Mouse (Mus musculus) ovary, postnatal 36 days (tissue): ENCODE results near the gene Ang.

Experiments
- DNase-seq: peaks from one replicate; pipeline ENCODE4 v3.0.0; 2022; ENCODE audit warnings: low spot score, mixed read lengths

Ang gene

DNA sequence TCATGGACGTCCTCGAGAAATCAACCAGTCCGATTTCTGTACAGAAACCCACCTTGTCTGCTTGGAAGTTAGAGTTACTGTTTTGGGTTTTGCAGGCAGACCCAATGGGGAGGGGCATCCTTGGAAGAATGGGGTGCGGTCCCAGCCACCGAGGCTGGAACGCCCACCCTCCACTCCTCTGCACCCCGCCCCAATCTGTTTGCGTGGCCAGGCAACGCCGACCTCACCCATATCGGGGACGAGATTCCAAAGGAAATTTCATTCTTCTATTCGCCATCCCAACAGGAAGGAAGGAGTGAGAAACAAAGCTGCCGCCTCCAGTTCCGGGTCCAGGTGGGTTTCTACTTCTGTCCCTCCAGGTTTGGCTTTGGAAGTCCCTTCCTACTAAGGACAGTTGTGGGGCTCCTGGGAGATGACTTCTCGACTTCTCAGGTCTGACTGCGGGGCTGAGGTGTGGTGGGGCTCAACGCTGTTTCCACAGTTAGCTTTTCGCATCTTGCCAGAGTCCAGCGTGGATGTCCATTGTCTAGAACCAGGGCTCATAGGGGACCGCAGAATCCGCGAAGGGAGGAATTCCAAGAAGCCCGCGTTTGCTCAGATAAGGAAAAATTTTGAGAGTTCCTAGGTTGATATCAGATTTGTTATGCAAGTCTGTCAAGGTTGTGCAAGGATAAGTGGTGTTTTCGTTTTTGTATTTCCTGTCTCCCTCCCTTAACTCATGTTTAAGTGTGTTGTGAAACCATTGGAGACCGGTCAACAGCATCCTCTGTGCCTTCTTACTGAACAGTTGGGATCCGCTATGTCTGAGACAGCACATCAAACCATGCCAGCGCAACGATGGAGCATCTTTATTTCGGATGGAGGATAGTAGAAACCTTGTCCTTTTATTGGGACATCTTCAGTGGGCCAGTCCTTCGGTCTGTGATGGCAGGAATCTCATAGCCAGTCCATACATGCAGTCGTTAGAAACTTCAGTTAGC lies at the start of gene Ang, which contains the start of gene Rnase4:
Ang (plus strand) TSS at position 230 of the 980 bp plus-strand sequence.
Rnase4 (plus strand) TSS at position 157 of the 980 bp plus-strand sequence.
- DNase-seq: peak; percentile 56

DNA sequence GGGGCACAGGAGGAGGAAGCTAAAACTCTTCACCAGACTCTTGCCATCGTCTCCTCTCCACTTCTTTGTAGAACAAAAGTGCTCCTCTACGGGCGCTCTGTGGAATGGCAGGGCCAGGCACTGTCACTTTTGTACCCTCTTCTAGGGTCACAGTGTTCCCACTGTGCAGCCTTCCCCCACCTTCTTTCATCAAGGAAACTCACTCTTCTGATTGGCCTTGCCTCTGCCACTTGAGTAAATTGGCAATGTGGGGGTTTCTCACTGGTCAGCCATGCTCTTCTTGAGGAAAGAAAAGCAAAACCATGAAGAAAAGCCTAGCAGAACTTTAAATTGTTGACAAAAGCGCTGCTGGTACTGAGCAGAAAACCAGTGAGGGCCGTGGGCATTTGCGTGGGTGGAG lies 49.2 kb upstream of the Ang start, which contains the start of gene Rnase9:
Rnase9 (minus strand) TSS at position 101 of the 400 bp plus-strand sequence.
- DNase-seq: no peak

DNA sequence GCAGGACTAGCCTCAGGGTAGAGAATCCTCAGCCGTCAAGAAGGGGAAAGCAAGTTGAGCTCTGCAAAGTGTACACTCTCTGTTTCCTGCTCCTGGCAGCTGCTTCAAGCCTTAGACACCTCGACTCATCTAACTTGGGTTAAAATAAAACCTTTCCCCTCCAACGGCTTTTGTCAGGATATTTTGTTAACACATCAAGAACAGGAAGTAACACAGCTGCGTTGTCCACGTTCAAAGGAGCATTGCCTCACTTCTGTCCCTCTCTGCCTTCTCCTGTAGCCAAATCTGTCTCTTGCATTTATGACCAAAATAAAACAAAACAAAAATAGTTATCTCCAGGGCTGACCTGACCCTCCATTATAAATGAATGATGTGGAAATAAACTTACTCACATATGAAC lies 43.1 kb upstream of the Ang start:
- no peak for DNase-seq

DNA sequence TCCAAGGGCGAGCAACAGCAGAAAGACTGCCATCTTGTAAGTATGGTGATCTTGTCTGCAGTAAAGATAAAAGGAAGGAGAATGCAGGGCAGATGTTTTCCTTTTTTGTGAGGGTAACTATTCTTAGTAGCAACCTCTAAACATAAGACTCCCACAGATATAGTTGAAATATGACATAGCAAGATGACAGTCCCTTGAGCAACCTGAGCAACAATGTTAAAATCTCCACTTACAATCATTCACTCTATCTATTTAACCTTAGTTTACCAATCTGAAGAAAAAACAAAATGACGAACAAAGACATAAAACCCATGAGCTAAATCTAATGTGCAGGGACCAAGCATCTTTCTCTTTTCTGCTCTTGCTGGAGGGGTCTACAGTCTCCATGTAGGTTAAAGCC lies 40.9 kb upstream of the Ang start, which contains the start of gene Rnase11:
Rnase11 (minus strand) TSS at position 101 of the 400 bp plus-strand sequence.
- no peak for DNase-seq

DNA sequence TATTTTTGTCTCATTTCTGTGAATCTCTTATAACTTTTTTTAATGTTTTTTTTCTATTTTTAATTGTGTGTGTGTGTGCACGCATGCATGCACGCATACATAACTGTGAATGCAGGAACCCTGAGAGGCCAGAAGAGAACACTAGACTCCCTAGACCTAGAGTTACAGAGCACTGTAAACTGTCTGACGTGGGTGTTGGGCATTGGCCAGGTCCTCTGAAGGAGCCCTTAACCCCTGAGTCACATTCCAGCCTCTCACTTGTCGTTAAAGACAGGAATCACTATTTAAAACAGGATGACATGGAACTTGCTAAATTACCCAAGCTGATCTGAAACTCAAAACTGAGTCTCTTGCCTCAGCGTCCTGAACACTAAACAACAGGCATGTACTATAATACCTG lies 39.0 kb upstream of the Ang start:
- DNase-seq: no peak

DNA sequence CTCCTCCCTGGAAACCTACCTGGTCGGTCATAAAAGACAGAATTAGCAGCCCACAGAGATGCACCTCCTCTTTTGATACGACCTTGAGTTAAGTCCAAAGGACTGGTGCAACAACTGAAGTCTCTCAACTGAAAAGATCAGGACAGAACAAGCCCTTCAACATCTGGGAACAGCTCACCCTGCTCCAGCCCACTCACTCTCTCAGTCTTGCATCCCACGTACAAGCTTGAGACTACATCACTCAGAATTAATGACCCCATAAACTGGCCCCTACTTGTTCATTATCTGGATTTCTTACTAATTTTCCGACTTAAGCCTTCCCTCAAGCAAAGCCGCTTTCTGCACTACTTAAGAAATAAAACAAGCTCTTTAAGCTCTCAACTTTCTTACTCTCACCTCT lies 37.8 kb upstream of the Ang start:
- no peak for DNase-seq

DNA sequence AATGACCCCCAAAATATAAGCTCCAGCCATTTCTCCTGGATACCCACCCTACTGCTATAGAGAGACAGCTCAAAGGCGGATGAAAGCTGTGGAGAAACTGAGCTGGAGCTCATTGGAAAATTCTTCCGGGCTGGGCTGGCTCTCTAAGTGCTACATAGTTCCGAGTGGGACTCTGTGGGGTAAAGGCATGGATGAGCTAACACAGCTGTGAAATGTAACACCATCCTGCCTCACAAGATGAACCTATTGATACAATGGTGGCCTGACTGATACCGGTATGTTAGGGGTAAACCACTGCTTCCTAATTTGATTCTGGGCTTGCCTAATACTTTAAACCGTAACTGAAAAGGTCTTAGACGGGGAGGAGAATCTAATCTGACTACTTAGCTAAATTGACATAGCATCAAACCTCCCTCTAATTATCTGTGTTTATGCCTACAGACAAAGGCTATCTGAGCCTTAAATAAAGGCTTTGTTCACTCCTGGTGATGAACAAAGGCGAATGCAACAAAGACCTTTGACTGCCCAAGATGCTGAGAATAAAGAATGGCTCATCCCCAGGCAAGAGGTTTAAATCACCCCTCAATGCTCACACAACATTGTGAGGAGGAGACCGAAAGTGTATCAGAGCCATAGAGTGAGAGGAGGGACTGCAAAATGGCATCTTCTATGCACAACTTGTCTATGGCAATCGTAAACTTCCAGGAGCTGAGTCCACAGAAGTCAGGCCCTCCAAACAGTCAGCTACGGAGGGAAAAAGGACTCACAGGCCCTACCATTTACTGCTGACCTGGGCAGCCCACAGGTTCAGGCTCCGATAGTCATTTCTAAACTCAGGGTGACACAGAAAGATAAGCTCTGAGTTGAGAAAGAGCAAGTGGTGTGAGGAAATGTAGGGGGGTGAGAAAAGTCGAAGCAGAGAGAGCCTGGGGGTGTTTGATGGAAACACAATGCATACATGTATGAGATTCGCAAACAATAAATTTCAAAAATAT lies 36.4 kb upstream of the Ang start:
- DNase-seq: no peak

DNA sequence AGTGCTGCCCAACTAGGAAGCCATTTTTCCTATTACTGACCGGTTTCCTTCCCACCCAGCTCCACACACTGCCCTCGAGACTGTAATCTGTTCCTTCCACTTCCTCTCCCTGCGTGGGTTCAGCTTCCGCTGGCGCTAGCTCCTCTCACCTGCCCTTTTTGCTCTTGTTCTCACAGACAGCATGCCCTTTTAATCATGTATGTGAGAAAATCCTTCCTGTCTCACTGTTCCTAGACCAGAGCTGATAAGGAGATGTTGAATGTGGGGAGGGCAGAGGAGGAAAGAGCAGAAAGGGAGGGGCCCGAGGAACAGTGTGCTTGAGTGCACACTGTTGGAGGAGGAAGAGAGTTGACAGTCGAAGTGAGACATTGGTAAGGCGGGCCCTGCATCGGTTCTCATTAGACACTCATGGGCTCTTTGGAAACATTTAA lies 33.5 kb upstream of the Ang start, which contains the start of gene Rnase12:
Rnase12 (minus strand) TSS at position 261 of the 431 bp plus-strand sequence.
- DNase-seq: no peak

DNA sequence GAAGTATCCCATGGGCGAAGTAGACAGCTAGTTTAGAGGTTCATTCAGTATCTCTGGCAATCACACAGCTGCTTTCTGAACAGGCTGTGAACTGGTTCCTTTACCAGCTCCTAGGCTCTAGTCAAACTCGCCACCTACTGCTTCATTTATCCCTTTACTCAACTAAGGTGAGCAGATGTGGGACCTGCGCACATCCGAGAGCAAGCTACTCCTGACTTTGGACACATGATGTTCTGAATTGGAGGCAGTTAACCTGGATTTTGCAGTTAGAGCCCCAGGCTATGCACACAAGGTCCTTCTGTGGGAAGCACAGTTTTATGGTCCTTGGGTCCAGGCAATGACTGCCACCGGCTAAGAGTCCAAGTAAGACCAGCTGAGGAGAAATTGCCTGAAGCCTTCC lies 30.2 kb upstream of the Ang start:
- no peak for DNase-seq

DNA sequence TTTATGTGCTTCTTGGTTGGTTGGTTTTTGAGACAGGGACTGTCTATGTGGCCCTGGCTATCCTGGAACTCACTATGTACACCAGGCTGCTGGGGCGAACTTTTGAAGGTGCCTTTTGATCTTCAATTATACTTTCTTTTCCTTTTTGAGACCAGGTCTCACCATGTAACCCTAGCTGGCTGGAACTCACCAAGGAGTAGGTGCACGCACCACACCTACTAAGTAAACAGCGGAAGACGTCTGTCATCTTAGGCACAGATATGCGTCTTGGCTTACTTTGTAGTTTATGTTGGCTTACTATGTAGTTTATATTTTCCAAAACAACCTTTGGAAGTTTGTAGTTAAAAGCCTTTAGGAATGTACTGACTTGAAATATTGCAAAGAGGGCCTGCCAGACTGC lies 22.0 kb upstream of the Ang start:
- no peak for DNase-seq

DNA sequence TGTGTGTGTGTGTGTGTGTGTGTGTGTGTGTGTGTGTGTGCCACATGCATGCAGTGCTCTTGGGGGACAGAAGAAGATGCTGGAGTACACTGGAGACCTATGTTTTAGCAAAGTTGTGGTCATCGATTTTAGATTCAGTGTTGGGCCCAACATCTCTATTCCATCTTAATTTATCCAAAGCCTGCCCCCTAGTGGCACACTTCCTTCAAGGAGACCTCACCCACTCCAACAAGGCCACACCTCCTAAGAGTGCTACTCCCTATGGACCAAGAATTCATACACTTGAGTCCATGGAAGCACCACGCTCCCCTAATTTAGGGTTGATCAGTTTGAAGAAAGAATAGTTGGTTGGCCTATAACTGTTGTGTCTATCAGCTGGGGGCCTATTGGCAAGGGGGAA lies 21.3 kb upstream of the Ang start:
- DNase-seq: no peak

DNA sequence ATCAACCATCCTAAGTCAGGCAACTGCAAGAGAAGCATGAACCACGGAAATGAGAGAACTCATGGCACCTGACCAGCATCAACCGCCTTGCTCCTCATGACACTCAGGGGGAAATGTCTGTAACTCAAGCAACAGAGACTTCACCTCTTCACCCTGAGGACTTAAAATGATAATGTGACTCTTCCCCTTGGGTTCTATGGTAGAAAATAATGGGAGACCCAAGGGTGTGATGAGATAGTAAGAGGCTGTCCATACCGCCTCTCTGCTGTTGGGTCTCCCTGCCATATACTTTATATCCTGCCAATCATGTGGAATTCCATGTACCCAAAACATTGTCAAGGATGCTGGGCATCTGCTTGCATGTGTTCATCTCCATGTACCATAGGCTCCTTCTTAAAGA lies 16.6 kb upstream of the Ang start, which contains the start of gene Olfr750:
Olfr750 (minus strand) TSS at position 101 of the 400 bp plus-strand sequence.
- no peak for DNase-seq

DNA sequence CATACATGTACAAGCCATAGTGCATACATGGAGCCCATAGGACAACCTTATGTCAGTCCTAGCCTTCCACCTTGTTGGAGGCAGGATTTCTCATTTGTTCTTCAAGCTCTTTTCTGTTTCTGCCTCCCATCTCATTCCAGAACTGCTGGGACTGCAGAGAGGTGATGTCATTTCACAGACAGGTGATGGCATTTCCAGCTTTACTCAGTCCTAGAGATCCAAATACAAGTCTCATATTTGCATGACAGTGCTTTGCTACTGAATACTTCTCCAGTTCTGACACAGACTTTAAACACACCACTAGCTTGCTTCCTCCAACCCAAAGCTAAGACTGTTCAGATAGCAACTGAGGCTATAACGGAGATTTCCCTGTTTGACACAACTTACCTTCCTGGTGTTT lies 11.8 kb upstream of the Ang start:
- no peak for DNase-seq

DNA sequence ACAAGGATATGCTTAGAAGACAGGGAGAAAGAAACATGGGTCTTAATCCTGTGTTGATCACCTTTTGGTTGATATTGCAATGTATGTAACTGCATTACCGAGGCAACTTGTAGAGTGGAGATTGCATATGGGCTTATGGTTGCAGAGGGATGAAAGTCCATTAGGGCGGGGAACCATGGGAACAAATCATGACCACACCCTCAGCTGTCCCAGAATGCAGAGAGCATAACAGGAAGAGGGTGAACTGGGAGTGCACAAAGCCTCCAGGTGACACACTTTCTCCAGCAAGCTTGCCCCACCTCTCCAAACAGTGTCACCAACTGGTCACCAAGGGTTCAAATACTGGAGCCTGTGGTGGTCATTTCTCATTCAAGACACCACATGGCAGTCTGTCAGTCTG lies 9.9 kb upstream of the Ang start:
- DNase-seq: no peak

DNA sequence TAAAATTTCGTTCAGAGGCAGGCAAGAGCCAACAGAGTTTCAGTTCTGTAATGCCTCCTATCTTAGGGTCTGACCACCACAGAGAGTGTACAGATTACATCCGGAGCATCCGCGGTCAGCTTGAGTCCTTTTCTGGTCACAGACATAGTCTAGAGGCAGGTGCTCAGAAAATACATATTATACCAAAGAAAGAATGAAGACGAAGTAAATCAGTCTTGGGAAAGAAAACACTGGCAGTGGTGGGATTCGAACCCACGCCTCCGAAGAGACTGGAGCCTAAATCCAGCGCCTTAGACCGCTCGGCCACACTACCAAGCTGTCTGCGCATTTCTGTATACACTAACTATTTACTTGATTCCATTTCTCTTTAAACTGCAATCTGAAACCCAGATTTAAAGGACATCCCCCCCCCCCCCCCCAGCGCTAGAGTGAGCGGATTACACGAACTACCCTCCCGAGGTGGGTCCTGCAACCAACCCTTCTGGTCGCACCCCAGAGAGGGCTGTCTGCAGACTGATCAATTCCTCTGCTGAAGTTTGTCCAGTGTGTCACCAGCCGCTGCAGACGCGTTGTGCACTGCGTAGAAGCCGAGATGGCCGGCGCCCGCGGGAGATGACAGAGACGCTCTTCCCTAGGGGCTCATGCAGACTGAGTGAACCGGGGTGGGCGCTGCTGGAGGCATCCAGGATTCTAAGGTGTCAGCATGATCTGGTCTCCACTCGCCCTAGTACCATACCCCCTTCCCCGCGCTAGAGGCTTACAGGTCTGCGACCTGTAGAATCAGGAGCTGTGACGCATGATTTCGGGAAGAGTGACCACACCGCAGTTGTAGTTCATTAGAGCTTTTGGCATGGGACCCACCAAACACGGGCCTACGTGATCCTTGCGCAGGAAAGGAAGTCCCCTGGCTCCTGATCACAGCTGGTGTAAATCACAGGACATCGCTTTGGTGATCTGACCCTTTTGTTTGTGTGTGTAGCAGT lies 8.1 kb upstream of the Ang start:
- peak; percentile 49 for DNase-seq

DNA sequence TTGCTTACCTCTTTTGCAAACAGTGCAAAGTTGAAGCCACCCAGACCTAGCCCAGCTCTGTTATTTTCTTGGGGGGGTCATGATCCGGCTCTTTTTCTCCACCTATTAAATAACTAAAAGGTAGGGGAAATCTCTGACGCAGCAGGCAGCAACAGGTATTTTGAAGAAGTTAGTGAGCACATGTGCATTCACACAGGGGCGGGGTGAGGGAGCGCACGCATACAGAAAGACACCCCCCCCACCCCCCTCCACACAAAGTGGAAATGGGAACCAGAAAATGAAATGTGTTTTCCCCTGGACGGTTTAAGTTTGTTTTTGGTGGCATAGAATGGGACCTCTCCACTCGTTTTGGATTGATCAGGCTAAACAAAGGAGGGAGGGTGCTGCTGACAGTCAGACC lies 7.1 kb upstream of the Ang start:
- DNase-seq: no peak

DNA sequence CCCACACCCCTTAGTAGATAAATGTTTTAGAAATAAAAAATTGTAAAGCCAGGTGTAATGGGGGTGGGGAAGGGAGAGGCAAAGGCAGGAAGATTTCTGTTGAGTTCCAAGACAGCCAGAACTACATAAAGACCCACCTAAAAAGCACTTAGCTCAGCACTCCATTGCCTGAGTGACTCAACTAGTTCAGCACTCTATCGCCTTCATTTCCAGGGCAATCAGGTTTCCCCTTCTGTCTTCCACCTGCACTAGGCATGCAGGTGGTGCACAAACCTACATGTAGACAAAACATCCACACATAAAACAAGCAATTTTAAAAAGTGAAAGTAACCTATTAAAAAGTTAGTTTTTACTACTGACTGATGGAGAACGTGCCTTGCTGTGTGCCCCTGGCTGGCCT lies 5.9 kb upstream of the Ang start:
- no peak for DNase-seq

DNA sequence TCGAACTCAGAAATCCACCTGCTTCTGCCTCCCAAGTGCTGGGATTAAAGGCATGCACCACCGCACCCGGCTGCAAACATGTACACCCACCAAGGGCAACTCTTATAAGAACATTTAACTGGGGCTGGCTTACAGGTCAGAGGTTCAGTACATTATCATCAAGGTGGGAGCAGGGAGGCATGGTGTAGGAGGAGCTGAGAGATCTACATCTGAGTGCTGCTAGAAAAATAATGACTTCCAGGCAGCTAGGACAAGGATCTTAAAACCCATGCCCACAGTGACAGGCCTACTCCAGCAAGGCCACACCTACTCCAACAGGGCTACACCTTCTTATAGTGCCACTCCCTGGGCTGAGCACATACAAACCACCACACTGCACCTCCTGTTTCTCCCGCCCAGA lies 5.0 kb upstream of the Ang start:
- DNase-seq: no peak

DNA sequence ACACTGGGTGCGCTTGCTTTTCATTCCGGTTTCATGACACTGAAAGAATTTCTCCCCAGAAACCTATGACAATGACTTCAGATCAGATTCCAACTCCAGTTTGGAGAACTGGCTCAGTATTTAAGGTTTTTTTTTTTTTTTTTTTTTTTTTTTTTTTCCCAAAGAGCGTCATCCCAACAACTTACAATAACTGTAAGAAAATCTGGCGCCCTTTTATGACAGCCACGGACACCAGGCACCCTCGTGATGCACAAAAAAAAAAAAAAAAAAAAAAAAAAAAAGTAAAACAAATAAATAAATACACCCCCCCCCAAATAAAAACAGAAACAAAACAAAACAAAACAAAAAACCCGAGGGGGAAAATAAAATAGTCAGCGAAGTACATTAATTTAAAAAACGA lies 3.2 kb upstream of the Ang start:
- DNase-seq: no peak

DNA sequence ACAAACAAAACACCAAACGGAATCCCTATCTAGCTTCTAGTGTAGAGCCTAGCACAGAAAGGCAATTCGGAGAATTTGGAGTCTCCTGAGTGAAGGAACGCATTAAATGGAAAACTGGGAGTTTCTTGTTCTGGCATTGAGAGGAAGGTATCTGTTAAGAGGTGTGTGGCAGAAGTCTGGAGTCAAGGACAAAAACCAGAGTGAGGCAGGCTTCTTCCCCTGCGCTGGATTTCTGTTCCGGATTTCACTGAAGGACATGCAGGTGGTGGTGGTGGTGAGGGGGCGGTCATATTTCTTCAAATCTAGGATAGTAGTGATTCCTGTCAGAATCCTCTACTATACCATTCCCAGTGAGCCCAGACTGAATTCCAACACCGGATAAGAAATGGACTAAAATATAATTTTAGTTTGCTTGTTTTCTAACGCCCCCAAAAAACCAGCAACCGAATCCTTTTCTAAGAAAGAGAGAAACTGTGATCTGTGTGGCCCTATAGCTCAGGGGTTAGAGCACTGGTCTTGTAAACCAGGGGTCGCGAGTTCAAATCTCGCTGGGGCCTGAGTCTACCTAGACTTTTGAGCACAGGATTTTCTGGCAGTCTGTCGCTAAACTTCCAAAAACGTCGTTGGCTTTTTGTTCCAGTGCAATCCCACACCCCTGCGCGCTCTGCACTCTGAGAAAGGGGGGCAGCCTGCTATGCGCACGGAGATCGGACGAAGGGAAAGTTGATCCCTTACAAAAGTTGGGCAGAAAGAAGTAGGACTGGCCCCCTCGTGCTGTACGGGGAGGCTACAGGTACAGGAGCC lies 2.6 kb upstream of the Ang start:
- DNase-seq: peak; percentile 75
